Mouse (Mus musculus): ENCODE measurements around the gene Dcdc2a.

Dcdc2a gene

GRCm38 (mm10) chr13:25097348-25097747 is 41.5 kb downstream of the Dcdc2a start:
- DNase-seq (ENCODE audit: low spot score) = no peak

- DNase-seq (ENCODE audit: low spot score) = no peak
Observed at GRCm38 (mm10) chr13:25098578-25098977, 42.8 kb downstream of the Dcdc2a start.

GRCm38 (mm10) chr13:25099508-25099907 is 43.7 kb downstream of the Dcdc2a start:
- DNase-seq (ENCODE audit: low spot score) = no peak

GRCm38 (mm10) chr13:25100581-25100980 is 44.8 kb downstream of the Dcdc2a start:
- no peak for DNase-seq (ENCODE audit: low spot score)

- DNase-seq (ENCODE audit: low spot score) = no peak
Observed at GRCm38 (mm10) chr13:25105671-25106070, 49.9 kb downstream of the Dcdc2a start.

- DNase-seq (ENCODE audit: low spot score) = no peak
Observed at GRCm38 (mm10) chr13:25106740-25107139, 50.9 kb downstream of the Dcdc2a start.

GRCm38 (mm10) chr13:25108353-25108752 is 52.5 kb downstream of the Dcdc2a start:
- no peak for DNase-seq (ENCODE audit: low spot score)

GRCm38 (mm10) chr13:25110592-25111095 is 54.8 kb downstream of the Dcdc2a start:
- DNase-seq (ENCODE audit: low spot score) = no peak

- no peak for DNase-seq (ENCODE audit: low spot score)
Observed at GRCm38 (mm10) chr13:25115429-25115881, 59.7 kb downstream of the Dcdc2a start.

GRCm38 (mm10) chr13:25115971-25116370 is 60.2 kb downstream of the Dcdc2a start:
- no peak for DNase-seq (ENCODE audit: low spot score)

- DNase-seq (ENCODE audit: low spot score) = no peak
Observed at GRCm38 (mm10) chr13:25122740-25123335, 67.0 kb downstream of the Dcdc2a start.

GRCm38 (mm10) chr13:25127216-25127615 is 71.4 kb downstream of the Dcdc2a start:
- no peak for DNase-seq (ENCODE audit: low spot score)

GRCm38 (mm10) chr13:25127806-25128205 is 72.0 kb downstream of the Dcdc2a start:
- no peak for DNase-seq (ENCODE audit: low spot score)

- DNase-seq (ENCODE audit: low spot score) = no peak
Observed at GRCm38 (mm10) chr13:25128766-25129165, 73.0 kb downstream of the Dcdc2a start.

GRCm38 (mm10) chr13:25143066-25143465 is 87.3 kb downstream of the Dcdc2a start:
- no peak for DNase-seq (ENCODE audit: low spot score)

- no peak for DNase-seq (ENCODE audit: low spot score)
Observed at GRCm38 (mm10) chr13:25144093-25144492, 88.3 kb downstream of the Dcdc2a start.

GRCm38 (mm10) chr13:25146232-25146631 is 90.4 kb downstream of the Dcdc2a start:
- no peak for DNase-seq (ENCODE audit: low spot score)

- no peak for DNase-seq (ENCODE audit: low spot score)
Observed at GRCm38 (mm10) chr13:25150154-25150781, 94.5 kb downstream of the Dcdc2a start.

GRCm38 (mm10) chr13:25150861-25151260 is 95.1 kb downstream of the Dcdc2a start:
- DNase-seq (ENCODE audit: low spot score) = no peak

- DNase-seq (ENCODE audit: low spot score) = no peak
Observed at GRCm38 (mm10) chr13:25159917-25160316, 104.1 kb downstream of the Dcdc2a start.

- DNase-seq (ENCODE audit: low spot score) = no peak
Observed at GRCm38 (mm10) chr13:25160804-25161203, 105.0 kb downstream of the Dcdc2a start.

- DNase-seq (ENCODE audit: low spot score) = no peak
Observed at GRCm38 (mm10) chr13:25162594-25162993, 106.8 kb downstream of the Dcdc2a start.

GRCm38 (mm10) chr13:25168891-25169290 is 113.1 kb downstream of the Dcdc2a start:
- no peak for DNase-seq (ENCODE audit: low spot score)

GRCm38 (mm10) chr13:25177835-25178234 is 122.0 kb downstream of the Dcdc2a start:
- no peak for DNase-seq (ENCODE audit: low spot score)

Data from spleen, adult 12 weeks (tissue).